In the genomic region with DNA sequence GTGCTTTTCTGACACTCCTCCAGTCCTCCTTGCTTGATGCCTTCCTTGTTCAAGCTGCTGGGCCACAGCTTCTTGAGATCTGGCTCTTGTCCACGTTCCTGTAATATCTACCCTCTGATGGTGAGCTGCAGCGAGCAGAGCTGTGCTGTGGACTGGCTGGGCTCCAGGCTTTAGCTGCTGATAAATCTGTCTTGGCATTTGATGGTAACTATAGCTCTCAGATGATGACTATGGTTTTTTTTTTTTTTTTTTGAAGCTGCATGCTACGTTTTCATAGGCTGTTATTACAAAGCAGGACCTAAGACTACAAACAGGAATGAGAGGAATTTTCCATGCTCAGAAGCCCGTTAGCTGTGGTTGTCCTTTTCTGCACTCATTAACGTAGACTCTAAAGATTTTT, we compare ENCODE assay signal across 10 mouse cellular contexts.
A peak's percentile ranks its signal among the peaks of the same experiment; 100 is the strongest.
DNase-seq lines count a peak whose midpoint lies in the region; ATAC-seq lines count a peak whose summit lies in the region.
"Had no signal": no experiment of that assay in that cellular context is flagged by ENCODE, and none has a peak within 500 bp of the region (broad histone marks: within the 10 kb centered on the region; RNA-seq: fewer than 3 reads in every experiment).

No protein-coding gene starts in this region.

- no peak overlapping the region for H3K27ac ChIP-seq in midbrain, embryonic 13.5 days
- H3K27ac ChIP-seq in midbrain, embryonic 11.5 days (ENCODE audit: low read depth, low read length), result no peak overlapping the region
- H3K27ac ChIP-seq: liver, embryonic 15.5 days had no signal

- no peaks in the 10 kb centered on the region for H3K27me3 ChIP-seq in midbrain, embryonic 13.5 days
- H3K27me3 ChIP-seq in midbrain, embryonic 11.5 days (ENCODE audit: control insufficient read depth, insufficient read depth, low read length), result no peaks in the 10 kb centered on the region
- H3K27me3 ChIP-seq: CH12.LX; liver, embryonic 15.5 days had no signal

- no peak overlapping the region for H3K4me3 ChIP-seq in midbrain, embryonic 13.5 days (replicated peaks)
- no peak overlapping the region for H3K4me3 ChIP-seq in midbrain, embryonic 11.5 days (ENCODE audit: low read depth, low read length)
- H3K4me3 ChIP-seq: liver, embryonic 15.5 days had no signal

- H3K9ac ChIP-seq in midbrain, embryonic 13.5 days (replicated peaks), result no peak overlapping the region
- no peak overlapping the region for H3K9ac ChIP-seq in midbrain, embryonic 11.5 days (ENCODE audit: low read length)
- H3K9ac ChIP-seq: liver, embryonic 15.5 days had no signal

- no peaks in the 10 kb centered on the region for H3K9me3 ChIP-seq in midbrain, embryonic 13.5 days
- no peaks in the 10 kb centered on the region for H3K9me3 ChIP-seq in midbrain, embryonic 11.5 days (ENCODE audit: control insufficient read depth, low read length)
- H3K9me3 ChIP-seq: liver, embryonic 15.5 days had no signal

- ATAC-seq in midbrain, embryonic 13.5 days, result 0 out of 2 replicates have a peak, but pooled peaks have one; percentile 53
- no peak for ATAC-seq in midbrain, embryonic 11.5 days (ENCODE audit: low FRiP score)
- no peak for ATAC-seq in erythroblast, adult 5-6 weeks (replicated peaks; ENCODE audit: low FRiP score, poor library complexity, severe bottlenecking)

- peak; percentile 69 to 77 for DNase-seq in cerebellum, postnatal 10 days
- no peak for DNase-seq in cerebellum, postnatal 36 days
- no peak for DNase-seq in midbrain, embryonic 11.5 days (ENCODE audit: low spot score, missing footprints)
- peak; percentile 11 for DNase-seq in kidney, postnatal 10 days
- peak; percentile 4 for DNase-seq in ovary, postnatal 14 days (ENCODE audit: low spot score)
- no peak for DNase-seq in thymus, postnatal 10 days (ENCODE audit: low spot score in 2 of 2)

- H3K4me1 ChIP-seq in midbrain, embryonic 13.5 days (replicated peaks), result no peaks in the 10 kb centered on the region
- H3K4me1 ChIP-seq in midbrain, embryonic 11.5 days (ENCODE audit: control insufficient read depth, insufficient read depth, low read length), result no peaks in the 10 kb centered on the region
- H3K4me1 ChIP-seq: liver, embryonic 15.5 days had no signal

- no peak overlapping the region for H3K4me2 ChIP-seq in midbrain, embryonic 13.5 days (replicated peaks)
- H3K4me2 ChIP-seq in midbrain, embryonic 11.5 days, result no peak overlapping the region
- H3K4me2 ChIP-seq: liver, embryonic 15.5 days had no signal

- WGBS in midbrain, embryonic 13.5 days, result 67% methylated on average over 5 of the region's 5 CpGs
- WGBS in midbrain, embryonic 11.5 days, result 84% methylated on average over 5 of the region's 5 CpGs

- H3K36me3 ChIP-seq in midbrain, embryonic 13.5 days, result no peaks in the 10 kb centered on the region
- no peaks in the 10 kb centered on the region for H3K36me3 ChIP-seq in midbrain, embryonic 11.5 days (ENCODE audit: control insufficient read depth, insufficient read depth, low read length)
- H3K36me3 ChIP-seq: liver, embryonic 15.5 days had no signal

Comparison
In these comparisons a context has a peak if more than half of its experiments do, and no peak if none do; other contexts are left out.
1. DNase-seq: peak in cerebellum, postnatal 10 days (2 of 2), kidney, postnatal 10 days (single experiment) and ovary, postnatal 14 days (single experiment); none in cerebellum, postnatal 36 days (0 of 2), midbrain, embryonic 11.5 days (single experiment) and thymus, postnatal 10 days (0 of 2).